Mouse (Mus musculus): ENCODE data around the gene Prpf6. TPM values are rescaled to one million over a fixed set of nuclear protein-coding genes. Genes with fewer than 3 reads are reported as not detected.

Prpf6 gene
- total RNA-seq, 2 experiments from 2014 or later = 31.1 to 36.5 TPM

DNA sequence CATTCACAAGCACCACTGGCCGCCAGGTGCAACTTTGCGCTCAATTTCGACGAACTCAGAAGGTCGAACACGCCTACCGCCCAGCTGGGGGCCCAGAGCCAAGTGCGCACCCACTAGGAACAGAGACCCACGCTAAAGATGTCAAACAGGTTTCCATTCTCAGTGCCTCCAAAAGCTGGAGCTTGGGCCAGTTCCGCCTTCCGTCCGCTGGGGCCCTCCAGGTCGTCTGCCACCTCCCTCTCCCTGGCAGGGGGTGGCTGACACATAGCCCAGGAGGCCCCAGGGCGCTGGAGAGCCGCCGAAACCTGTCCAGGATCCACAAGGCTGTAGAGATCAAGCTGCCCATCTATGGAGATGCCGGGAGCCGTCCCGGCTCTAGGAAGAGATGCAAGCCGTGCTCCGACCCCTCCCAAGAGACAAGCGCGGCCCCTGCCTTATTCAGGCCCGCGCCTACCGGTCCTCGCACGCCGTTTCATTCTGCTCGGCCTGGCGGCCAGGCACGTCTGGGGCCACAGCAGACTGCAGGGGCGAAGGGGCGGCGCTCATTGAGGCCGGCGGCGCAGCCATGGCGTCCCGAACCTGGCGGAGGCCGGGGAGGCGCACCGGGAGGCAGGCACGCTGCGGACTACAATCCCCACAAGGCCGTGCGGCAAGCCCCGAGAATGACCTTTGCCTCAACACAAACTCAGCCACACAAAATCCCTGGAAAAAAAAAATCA, 10.1 kb upstream of the Prpf6 start:
- H3K4me3 ChIP-seq = peak overlapping the region; percentile 72
- DNase-seq = peak; percentile 90
- no peak for TF ChIP-seq CTCF (IDR thresholded peaks at IDR 0.05)
- intact Hi-C loops (cut with DNase I) = loop anchor here (5.0 kb wide), 1 partner anchor 169 kb away; no protein-coding TSS in a partner anchor
- H3K27ac ChIP-seq = peak overlapping the region; percentile 96

DNA sequence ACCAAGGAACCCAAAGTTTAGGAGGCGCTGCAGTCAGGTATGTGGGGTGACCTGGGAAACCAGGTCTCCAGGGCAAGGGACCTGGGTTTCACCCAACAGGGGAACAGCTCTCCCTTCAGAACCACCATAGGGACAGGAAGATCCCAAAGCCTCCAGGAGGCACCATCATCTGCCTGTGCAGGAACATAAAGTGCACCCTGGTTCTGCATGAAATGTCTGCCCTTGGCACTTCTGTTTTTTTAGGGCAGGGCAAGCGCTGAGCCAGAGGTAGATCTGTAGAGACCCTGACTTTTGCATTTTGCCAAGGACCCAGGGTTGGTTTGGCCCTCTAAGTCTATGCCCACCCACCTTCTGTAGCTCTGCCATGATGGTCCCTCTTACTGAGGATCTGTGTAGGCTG, 9.3 kb upstream of the Prpf6 start:
- Histone ChIP-seq H3K4me3 (peak overlapping the region; percentile 72), H3K27ac (peak overlapping the region; percentile 96)
- DNase-seq = no peak
- no peak for TF ChIP-seq CTCF (IDR thresholded peaks at IDR 0.05)
- intact Hi-C loops (cut with DNase I) = loop anchor here (5.0 kb wide), 1 partner anchor 170 kb away; no protein-coding TSS in a partner anchor

- Histone ChIP-seq H3K27ac (no peak overlapping the region), H3K4me3 (no peak overlapping the region; the same call in 1 of the 2 replicates)
- intact Hi-C loops (cut with DNase I) = loop anchor here (5.0 kb wide), 1 partner anchor 171 kb away; no protein-coding TSS in a partner anchor
- DNase-seq = no peak
- no peak for TF ChIP-seq CTCF (IDR thresholded peaks at IDR 0.05)
Measured at GRCm38 (mm10) chr2:181582939-181583338, 8.7 kb upstream of the Prpf6 start.

DNA sequence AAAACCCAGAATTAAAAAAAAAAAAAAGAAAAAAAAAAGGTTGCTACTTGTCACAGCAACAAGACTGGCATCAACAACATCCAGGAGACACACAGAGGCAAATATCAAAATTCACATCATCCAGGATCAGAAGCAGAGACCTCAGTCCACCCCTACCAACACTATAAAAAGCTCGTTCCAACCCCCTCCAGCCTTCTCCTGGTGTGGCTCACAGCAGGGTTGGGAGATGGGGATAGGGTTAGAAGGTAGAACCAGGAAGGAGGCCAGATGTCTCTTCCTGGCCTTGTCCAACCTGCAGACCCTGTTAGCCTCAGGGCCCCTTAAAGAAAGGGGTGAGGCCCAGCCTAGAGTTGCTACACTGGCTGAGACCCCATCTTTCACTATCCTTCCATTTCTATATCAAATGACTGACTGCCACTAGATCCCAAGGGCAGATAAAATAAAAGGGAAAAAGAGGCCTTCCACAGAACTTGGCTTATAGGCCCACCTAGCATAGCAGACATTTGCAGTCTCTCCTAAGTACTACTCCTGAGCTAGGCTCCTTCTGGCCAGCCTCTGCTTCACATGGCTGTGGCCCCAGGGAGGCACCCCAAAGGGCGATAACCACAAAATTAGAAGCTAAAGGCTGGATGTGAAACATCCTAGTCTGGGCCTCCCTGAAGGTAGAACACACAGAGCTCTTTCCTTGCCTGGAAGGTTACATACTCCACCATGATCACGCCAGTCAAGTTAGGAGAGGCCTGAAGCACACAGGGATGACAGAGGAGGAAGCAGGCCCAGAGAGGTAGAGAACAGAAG, 8.0 kb upstream of the Prpf6 start:
- intact Hi-C loops (cut with DNase I) = loop anchor here (5.0 kb wide), 1 partner anchor 171 kb away; no protein-coding TSS in a partner anchor
- no peak for DNase-seq
- H3K4me3 ChIP-seq = no peak overlapping the region
- no peak overlapping the region for H3K27ac ChIP-seq
- no peak for TF ChIP-seq CTCF (IDR thresholded peaks at IDR 0.05)

- no peak for DNase-seq
- Histone ChIP-seq H3K27ac (no peak within 1 kb of the TSS), H3K4me3 (no peak within 1 kb of the TSS)
- intact Hi-C loops (cut with DNase I) = loop anchor here (5.0 kb wide), 1 partner anchor 172 kb away; no protein-coding TSS in a partner anchor
- TF ChIP-seq CTCF (IDR thresholded peaks at IDR 0.05) = no peak
Measured at GRCm38 (mm10) chr2:181584411-181584942, 7.2 kb upstream of the Prpf6 start, which contains the start of gene Uckl1. TSS of gene Uckl1 (minus strand) at chr2:181584892.

GRCm38 (mm10) chr2:181585506-181585905, 6.2 kb upstream of the Prpf6 start:
- no peak overlapping the region for H3K27ac ChIP-seq
- no peak overlapping the region for H3K4me3 ChIP-seq
- intact Hi-C loops (cut with DNase I) = no loop called here
- no peak for TF ChIP-seq CTCF (IDR thresholded peaks at IDR 0.05)
- no peak for DNase-seq

DNA sequence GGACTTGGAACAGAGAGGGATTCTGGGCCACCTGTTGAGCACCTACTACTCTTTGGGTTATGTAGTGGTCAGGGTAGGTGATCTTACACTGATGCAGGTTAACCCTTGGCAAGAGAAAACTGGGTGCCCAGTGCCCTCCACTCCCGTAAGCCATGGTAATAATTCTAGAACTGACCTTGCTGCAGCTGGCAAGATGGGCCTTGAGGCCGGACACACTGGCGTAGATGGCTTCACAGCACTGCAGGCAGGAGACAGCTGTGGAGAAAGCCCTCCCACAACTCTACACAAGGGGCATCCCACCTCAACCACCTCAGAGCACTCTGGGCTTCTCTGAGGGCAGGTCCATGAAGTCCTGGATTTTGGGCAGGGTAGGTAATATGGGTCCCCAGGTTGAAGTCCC, 5.5 kb upstream of the Prpf6 start:
- DNase-seq = no peak
- H3K27ac ChIP-seq = no peak overlapping the region
- H3K4me3 ChIP-seq = no peak overlapping the region
- intact Hi-C loops (cut with DNase I) = no loop called here
- no peak for TF ChIP-seq CTCF (IDR thresholded peaks at IDR 0.05)

- intact Hi-C loops (cut with DNase I) = no loop called here
- Histone ChIP-seq H3K27ac (no peak overlapping the region), H3K4me3 (no peak overlapping the region)
- no peak; the same call in 1 of the 2 replicates for TF ChIP-seq CTCF (IDR thresholded peaks at IDR 0.05)
- DNase-seq = no peak
Measured at GRCm38 (mm10) chr2:181587796-181588195, 3.9 kb upstream of the Prpf6 start.

- DNase-seq = no peak
- Histone ChIP-seq H3K27ac (no peak overlapping the region), H3K4me3 (no peak overlapping the region)
- intact Hi-C loops (cut with DNase I) = no loop called here
- no peak for TF ChIP-seq CTCF (IDR thresholded peaks at IDR 0.05)
Measured at GRCm38 (mm10) chr2:181588229-181588780, 3.4 kb upstream of the Prpf6 start.

GRCm38 (mm10) chr2:181589011-181589731, 2.5 kb upstream of the Prpf6 start:
- no peak overlapping the region for H3K4me3 ChIP-seq
- DNase-seq = no peak
- intact Hi-C loops (cut with DNase I) = no loop called here

DNA sequence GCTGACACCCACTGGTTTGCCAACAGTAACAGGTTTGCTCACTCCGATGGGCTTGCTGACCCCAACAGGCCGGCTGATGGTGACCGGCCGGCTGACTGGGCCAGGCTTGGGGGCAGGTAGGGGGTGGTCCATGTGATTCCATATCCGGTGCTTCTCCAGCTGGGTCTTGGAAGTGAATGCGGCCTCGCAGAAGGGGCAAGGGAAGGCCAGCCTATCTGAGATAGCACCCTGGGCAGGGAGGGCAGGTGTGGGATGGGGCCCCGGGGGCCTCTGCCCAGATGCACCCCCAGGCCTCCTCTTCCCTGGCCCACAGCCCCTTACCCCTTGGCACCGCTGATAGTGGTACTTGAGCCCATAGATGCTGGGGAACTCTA, 1.9 kb upstream of the Prpf6 start:
- no peak overlapping the region for H3K4me3 ChIP-seq
- intact Hi-C loops (cut with DNase I) = loop anchor here (10.0 kb wide), 1 partner anchor 405 kb away; the partner anchor contains the start of gene Ppdpf
- DNase-seq = no peak
- no peak for TF ChIP-seq CTCF (IDR thresholded peaks at IDR 0.05)
- H3K27ac ChIP-seq = no peak overlapping the region

More at GRCm38 (mm10) chr2:181589011-181589731, 2.5 kb upstream of the Prpf6 start:
- no peak overlapping the region for H3K27ac ChIP-seq
- TF ChIP-seq CTCF (IDR thresholded peaks at IDR 0.05) = no peak

DNA sequence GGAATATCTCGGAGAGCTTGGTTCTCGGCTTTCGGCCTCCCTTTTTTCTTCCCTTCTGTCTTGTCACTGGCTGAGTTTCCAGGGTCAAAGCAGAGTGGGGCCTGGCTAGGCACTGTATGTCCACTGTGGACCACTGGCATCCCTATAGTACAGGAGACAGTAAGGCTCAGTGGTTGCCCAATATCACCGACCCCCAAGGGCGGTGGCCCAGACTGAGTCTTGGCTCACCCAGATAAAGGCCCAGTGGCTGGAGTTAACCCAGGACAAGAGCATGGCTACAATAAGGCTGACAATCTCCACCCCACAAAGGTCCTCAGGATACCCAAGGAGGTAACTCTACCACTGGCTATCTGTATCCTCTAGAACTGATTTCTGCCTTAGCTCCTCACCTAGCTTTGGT, 1.2 kb upstream of the Prpf6 start:
- intact Hi-C loops (cut with DNase I) = loop anchor here (10.0 kb wide), 1 partner anchor 406 kb away; the partner anchor contains the start of gene Ppdpf
- no peak overlapping the region for H3K27ac ChIP-seq
- DNase-seq = no peak
- TF ChIP-seq CTCF (IDR thresholded peaks at IDR 0.05) = no peak
- no peak overlapping the region for H3K4me3 ChIP-seq

All from gastrocnemius, adult 2 months (tissue).